Mouse (Mus musculus) midbrain, embryonic 15.5 days (tissue): ENCODE results near the gene Etfbkmt. TPM values are rescaled to one million over a fixed set of nuclear protein-coding genes. Genes with fewer than 3 reads are reported as not detected.
A peak's percentile ranks its signal among the peaks of the same experiment; 100 is the strongest.
"Not testable (repeated sequence)": the region's sequence is repeated elsewhere in the genome, so short reads cannot be mapped to it uniquely, and the experiment has no call there.

Experiments
- ATAC-seq: fragments of 200-750 bp; cut with Nextera tagmentation; replicated peaks from 2 replicates; pipeline ENCODE4 v1.8.0; 2017; ENCODE audit warnings: moderate TSS enrichment
- H3K27ac ChIP-seq: fragments of 300-500 bp; sonication (generic); 2 replicates; pipeline ENCODE4 v1.5.1; 2015; ENCODE audit warnings: mild to moderate bottlenecking, inconsistent platforms
- H3K27me3 ChIP-seq: fragments of 300-500 bp; sonication (generic); replicated peaks from 2 replicates; pipeline ENCODE4 v1.6.1; 2015; ENCODE audit warnings: inconsistent platforms
- H3K36me3 ChIP-seq: fragments of 300-500 bp; sonication (generic); replicated peaks from 2 replicates; pipeline ENCODE4 v1.6.1; 2015; ENCODE audit warnings: inconsistent platforms
- H3K4me1 ChIP-seq: fragments of 300-500 bp; sonication (generic); 2 replicates; pipeline ENCODE4 v1.6.1; 2015; ENCODE audit warnings: inconsistent platforms
- H3K4me2 ChIP-seq: fragments of 300-500 bp; sonication (generic); 2 replicates; pipeline ENCODE4 v1.6.1; 2015; ENCODE audit warnings: inconsistent platforms, mild to moderate bottlenecking, moderate library complexity
- H3K4me3 ChIP-seq: fragments of 300-500 bp; sonication (generic); 2 replicates; pipeline ENCODE4 v1.5.1; 2015; ENCODE audit warnings: mild to moderate bottlenecking, inconsistent platforms
- H3K9ac ChIP-seq: fragments of 300-500 bp; sonication (generic); 2 replicates; pipeline ENCODE4 v1.6.1; 2015; ENCODE audit warnings: mild to moderate bottlenecking, inconsistent platforms
- H3K9me3 ChIP-seq: fragments of 300-500 bp; sonication (generic); 2 replicates; pipeline ENCODE4 v1.6.1; 2016; ENCODE audit warnings: inconsistent platforms
- WGBS: fragments of 180-500 bp; shearing (Covaris S2); methylation state at CpG from one replicate; pipeline ENCODE4 v1.1.7; 2015; ENCODE audit warnings: mixed read lengths; 5-methylcytosine and 5-hydroxymethylcytosine counted together
- polyA plus RNA-seq: library from polyadenylated mRNA; unstranded; fragments of >200 nt; fragmentation: Nextera tagmentation; extraction: Ambion mirVana; gene quantifications from 2 replicates; pipeline ENCODE4 v1.2.1, GENCODE M21; 2015

Gene Etfbkmt
- polyA plus RNA-seq, 1 experiment from 2014 or later, result 6.8 TPM

GRCm38 (mm10) chr6:149168436-149168835, 28.8 kb downstream of the Etfbkmt start:
- H3K4me2 ChIP-seq, result no peak overlapping the region
- no peaks in the 10 kb centered on the region for H3K27me3 ChIP-seq
- no peaks in the 10 kb centered on the region for H3K4me1 ChIP-seq
- no peak overlapping the region for H3K27ac ChIP-seq
- peaks cover 37% of the 10 kb centered on the region for H3K36me3 ChIP-seq
- no peak overlapping the region for H3K9ac ChIP-seq
- no peak overlapping the region for H3K4me3 ChIP-seq
- no peaks in the 10 kb centered on the region for H3K9me3 ChIP-seq
- ATAC-seq, result no peak
- WGBS, result 98% methylated on average over 2 of the region's 2 CpGs

- H3K27me3 ChIP-seq, H3K9ac ChIP-seq: not testable (repeated sequence)
- 96% methylated on average over 4 of the region's 4 CpGs for WGBS
These were observed 30.3 kb downstream of the Etfbkmt start for GRCm38 (mm10) chr6:149169965-149170364.

GRCm38 (mm10) chr6:149173831-149174625, 34.4 kb downstream of the Etfbkmt start:
- WGBS, result 81% methylated on average over 4 of the region's 4 CpGs

More at GRCm38 (mm10) chr6:149169965-149170364, 30.3 kb downstream of the Etfbkmt start:
- not testable (repeated sequence) for H3K9me3 ChIP-seq, H3K4me2 ChIP-seq, H3K4me3 ChIP-seq, H3K4me1 ChIP-seq, H3K27ac ChIP-seq, ATAC-seq
- H3K36me3 ChIP-seq, result peaks cover 34% of the 10 kb centered on the region

GRCm38 (mm10) chr6:149174932-149175570, 35.4 kb downstream of the Etfbkmt start:
- H3K4me1 ChIP-seq, result no peaks in the 10 kb centered on the region
- no peak overlapping the region for H3K4me2 ChIP-seq
- no peak overlapping the region for H3K9ac ChIP-seq
- H3K27me3 ChIP-seq, result no peaks in the 10 kb centered on the region
- peaks cover 8% of the 10 kb centered on the region; the same call in 1 of the 2 replicates for H3K9me3 ChIP-seq
- no peak overlapping the region for H3K27ac ChIP-seq
- H3K36me3 ChIP-seq, result peaks cover 43% of the 10 kb centered on the region
- no peak for ATAC-seq
- no peak overlapping the region for H3K4me3 ChIP-seq
- 86% methylated on average over 3 of the region's 3 CpGs for WGBS

More at GRCm38 (mm10) chr6:149173831-149174625, 34.4 kb downstream of the Etfbkmt start:
- H3K4me1 ChIP-seq, result no peaks in the 10 kb centered on the region
- H3K9me3 ChIP-seq, result peaks cover 8% of the 10 kb centered on the region; the same call in 1 of the 2 replicates
- no peak overlapping the region for H3K4me3 ChIP-seq
- no peak overlapping the region for H3K9ac ChIP-seq
- no peak overlapping the region for H3K27ac ChIP-seq
- no peak overlapping the region for H3K4me2 ChIP-seq
- peaks cover 39% of the 10 kb centered on the region for H3K36me3 ChIP-seq
- ATAC-seq, result no peak
- no peaks in the 10 kb centered on the region for H3K27me3 ChIP-seq

- H3K4me2 ChIP-seq, result no peak overlapping the region
- no peak for ATAC-seq
- H3K27ac ChIP-seq, result no peak overlapping the region
- no peaks in the 10 kb centered on the region for H3K27me3 ChIP-seq
- no peaks in the 10 kb centered on the region for H3K4me1 ChIP-seq
- peaks cover 8% of the 10 kb centered on the region; the same call in 1 of the 2 replicates for H3K9me3 ChIP-seq
- H3K36me3 ChIP-seq, result peaks cover 53% of the 10 kb centered on the region
- no peak overlapping the region for H3K4me3 ChIP-seq
- H3K9ac ChIP-seq, result no peak overlapping the region
These were observed 39.4 kb downstream of the Etfbkmt start for GRCm38 (mm10) chr6:149179064-149179463.

- Histone ChIP-seq H3K4me3 (no peak overlapping the region), H3K36me3 (peaks cover 21% of the 10 kb centered on the region), H3K27me3 (no peaks in the 10 kb centered on the region), H3K9me3 (0 out of 2 replicates have a peak, but pooled peaks cover under 1% of the 10 kb centered on the region), H3K4me1 (peaks cover 24% of the 10 kb centered on the region), H3K27ac (no peak overlapping the region), H3K9ac (no peak overlapping the region), H3K4me2 (no peak overlapping the region)
- WGBS, result 98% methylated on average over 1 of the region's 1 CpGs
- ATAC-seq, result no peak
These were observed 44.4 kb downstream of the Etfbkmt start for GRCm38 (mm10) chr6:149184007-149184406.

- no peak overlapping the region; the same call in 1 of the 2 replicates for H3K9ac ChIP-seq
- H3K4me1 ChIP-seq, result peaks cover 24% of the 10 kb centered on the region
- no peaks in the 10 kb centered on the region for H3K9me3 ChIP-seq
- H3K36me3 ChIP-seq, result peaks cover 4% of the 10 kb centered on the region; the same call in 1 of the 2 replicates
- no peak for ATAC-seq
- WGBS, result 75% methylated on average over 1 of the region's 1 CpGs
- H3K27me3 ChIP-seq, result no peaks in the 10 kb centered on the region
- H3K4me2 ChIP-seq, result peak overlapping the region; percentile 58
- 0 out of 2 replicates have a peak overlapping the region, but pooled peaks have one; percentile 8 for H3K27ac ChIP-seq
- peak overlapping the region; percentile 91 for H3K4me3 ChIP-seq
These were observed 47.7 kb downstream of the Etfbkmt start for GRCm38 (mm10) chr6:149187371-149187770.

- Histone ChIP-seq H3K9me3 (no peaks in the 10 kb centered on the region), H3K4me2 (peak within 1 kb of the TSS; percentile 58), H3K9ac (peak within 1 kb of the TSS; percentile 98), H3K36me3 (no peaks in the 10 kb centered on the region), H3K4me1 (peaks cover 24% of the 10 kb centered on the region), H3K4me3 (peak within 1 kb of the TSS; percentile 91), H3K27ac (peak within 1 kb of the TSS; percentile 98), H3K27me3 (no peaks in the 10 kb centered on the region)
- peak; percentile 99 for ATAC-seq
- under 1% methylated on average over 34 of the region's 34 CpGs for WGBS
These were observed 48.6 kb downstream of the Etfbkmt start, which contains the start of gene Amn1 for GRCm38 (mm10) chr6:149188041-149188924. Gene Amn1, minus strand, starts transcription at chr6:149188712.

GRCm38 (mm10) chr6:149188925-149189257, 49.2 kb downstream of the Etfbkmt start:
- Histone ChIP-seq H3K27ac (peak overlapping the region; percentile 98), H3K4me1 (peaks cover 24% of the 10 kb centered on the region), H3K9me3 (no peaks in the 10 kb centered on the region), H3K4me3 (peak overlapping the region; percentile 91), H3K4me2 (peak overlapping the region; percentile 58), H3K27me3 (no peaks in the 10 kb centered on the region), H3K36me3 (no peaks in the 10 kb centered on the region), H3K9ac (peak overlapping the region; percentile 98)
- ATAC-seq, result peak; percentile 85
- 38% methylated on average over 8 of the region's 8 CpGs for WGBS

GRCm38 (mm10) chr6:149189340-149189922, 49.8 kb downstream of the Etfbkmt start:
- Histone ChIP-seq H3K27ac (0 out of 2 replicates have a peak overlapping the region, but pooled peaks have one; percentile 98), H3K4me2 (peak overlapping the region; percentile 58)
- WGBS, result 96% methylated on average over 16 of the region's 16 CpGs

GRCm38 (mm10) chr6:149191951-149192350, 52.3 kb downstream of the Etfbkmt start:
- not testable (repeated sequence) for ATAC-seq, H3K4me2 ChIP-seq
- WGBS, result 84% methylated on average over 5 of the region's 5 CpGs

More at GRCm38 (mm10) chr6:149189340-149189922, 49.8 kb downstream of the Etfbkmt start:
- no peak for ATAC-seq
- Histone ChIP-seq H3K36me3 (no peaks in the 10 kb centered on the region), H3K9ac (no peak overlapping the region), H3K4me3 (no peak overlapping the region), H3K27me3 (no peaks in the 10 kb centered on the region), H3K4me1 (peaks cover 24% of the 10 kb centered on the region), H3K9me3 (no peaks in the 10 kb centered on the region)

More at GRCm38 (mm10) chr6:149191951-149192350, 52.3 kb downstream of the Etfbkmt start:
- not testable (repeated sequence) for H3K9me3 ChIP-seq, H3K36me3 ChIP-seq, H3K9ac ChIP-seq, H3K4me3 ChIP-seq, H3K27ac ChIP-seq, H3K4me1 ChIP-seq, H3K27me3 ChIP-seq
